Mouse (Mus musculus): ENCODE measurements around the gene Slc27a5. TPM values are rescaled to one million over a fixed set of nuclear protein-coding genes. Genes with fewer than 3 reads are reported as not detected.

The Slc27a5 gene
- polyA plus RNA-seq, 1 experiment from 2014 or later = 0.46 TPM

DNA sequence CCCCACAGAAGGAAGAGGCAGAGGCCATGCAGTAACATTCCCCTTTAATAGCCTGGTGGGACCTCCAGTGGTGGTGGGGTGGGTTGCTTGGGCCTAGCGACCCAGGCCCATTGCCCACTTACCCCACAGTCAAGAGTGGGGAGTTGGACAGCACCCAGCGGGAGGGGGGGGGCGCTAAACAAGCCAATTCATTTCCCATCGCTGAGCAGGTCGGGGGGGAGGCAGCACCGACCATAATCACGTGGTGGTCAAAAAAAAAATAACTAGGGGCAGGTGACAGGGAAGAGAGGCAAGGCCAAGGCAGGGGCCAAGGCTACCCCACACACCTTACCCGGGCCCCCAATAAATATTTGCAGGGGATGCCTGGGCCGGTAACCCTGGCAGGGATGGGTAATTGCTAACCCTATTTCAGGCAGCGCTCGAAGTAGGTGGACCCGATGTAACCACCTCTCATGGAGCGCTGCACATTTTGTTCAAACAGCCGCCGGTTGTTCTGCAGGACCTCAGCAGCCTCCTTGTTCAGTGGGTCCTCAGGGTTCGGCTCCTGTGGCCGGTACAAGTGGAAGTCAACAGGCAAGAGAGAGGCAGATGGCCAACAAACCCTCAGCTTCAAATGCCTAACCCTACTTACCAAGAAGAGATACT is 37.3 kb upstream of the Slc27a5 start:
- ATAC-seq (ENCODE audit: low FRiP score, low read depth) = no peak; the same call in 1 of the 2 replicates
- Histone ChIP-seq H3K4me2 (replicated peaks) (peak overlapping the region; percentile 91), H3K36me3 (peaks cover 41% of the 10 kb centered on the region), H3K4me3 (peak overlapping the region; percentile 58; the same call in 1 of the 2 replicates), H3K9me3 (no peaks in the 10 kb centered on the region), H3K27me3 (replicated peaks) (no peaks in the 10 kb centered on the region), H3K4me1 (peaks cover 40% of the 10 kb centered on the region), H3K9ac (peak overlapping the region; percentile 29; the same call in 1 of the 2 replicates), H3K27ac (peak overlapping the region; percentile 74; the same call in 1 of the 2 replicates)
- WGBS = 83% methylated on average over 17 of the region's 17 CpGs

GRCm38 (mm10) chr7:13034148-13034977 is 36.4 kb upstream of the Slc27a5 start, which contains the start of gene Chmp2a:
TSS of gene Chmp2a (minus strand) at chr7:13034807.
- Histone ChIP-seq H3K9me3 (no peaks in the 10 kb centered on the region), H3K27ac (peak within 1 kb of the TSS; percentile 74), H3K36me3 (peaks cover 51% of the 10 kb centered on the region), H3K4me2 (replicated peaks) (peak within 1 kb of the TSS; percentile 91), H3K4me3 (peak within 1 kb of the TSS; percentile 58), H3K4me1 (peaks cover 40% of the 10 kb centered on the region), H3K27me3 (replicated peaks) (no peaks in the 10 kb centered on the region), H3K9ac (peak within 1 kb of the TSS; percentile 79)
- peak; percentile 70 for ATAC-seq (ENCODE audit: low FRiP score, low read depth)
- WGBS = under 1% methylated on average over 45 of the region's 45 CpGs

- peak overlapping the region; percentile 91 for H3K4me2 ChIP-seq (replicated peaks)
- ATAC-seq (ENCODE audit: low FRiP score, low read depth) = no peak
- H3K36me3 ChIP-seq = peaks cover 59% of the 10 kb centered on the region
- WGBS = 54% methylated on average over 13 of the region's 13 CpGs
- no peaks in the 10 kb centered on the region for H3K9me3 ChIP-seq
- H3K27me3 ChIP-seq (replicated peaks) = no peaks in the 10 kb centered on the region
- peak overlapping the region; percentile 79 for H3K9ac ChIP-seq
- H3K4me1 ChIP-seq = peaks cover 35% of the 10 kb centered on the region
- peak overlapping the region; percentile 74; the same call in 1 of the 2 replicates for H3K27ac ChIP-seq
- peak overlapping the region; percentile 58 for H3K4me3 ChIP-seq
These were observed 35.6 kb upstream of the Slc27a5 start for GRCm38 (mm10) chr7:13033451-13034147.

DNA sequence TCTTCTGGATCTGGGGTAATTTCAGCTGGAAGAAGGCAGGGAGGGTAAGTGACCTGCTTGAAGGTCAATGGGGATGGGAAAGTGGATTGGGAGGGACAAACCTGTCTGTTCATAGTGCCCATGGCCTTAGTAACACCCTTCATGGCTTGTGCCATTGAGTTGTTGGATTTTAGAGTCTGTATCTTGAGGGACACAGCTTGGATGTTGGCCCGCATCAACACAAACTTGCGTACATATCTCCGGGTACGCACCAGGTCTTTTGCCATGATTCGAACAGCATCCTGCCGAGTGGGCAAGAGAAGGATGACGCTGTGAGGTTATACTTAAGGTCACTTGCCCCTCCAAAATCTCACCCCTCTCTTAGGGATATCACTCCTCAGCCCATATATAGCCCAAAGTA is 34.5 kb upstream of the Slc27a5 start:
- no peak overlapping the region for H3K9ac ChIP-seq
- H3K36me3 ChIP-seq = peaks cover 69% of the 10 kb centered on the region
- whole genome bisulfite sequencing = 96% methylated on average over 7 of the region's 7 CpGs
- no peaks in the 10 kb centered on the region for H3K27me3 ChIP-seq (replicated peaks)
- H3K27ac ChIP-seq = no peak overlapping the region
- peaks cover 34% of the 10 kb centered on the region for H3K4me1 ChIP-seq
- ATAC-seq (ENCODE audit: low FRiP score, low read depth) = no peak
- H3K4me2 ChIP-seq (replicated peaks) = no peak overlapping the region
- H3K9me3 ChIP-seq = no peaks in the 10 kb centered on the region
- H3K4me3 ChIP-seq = no peak overlapping the region

GRCm38 (mm10) chr7:13031983-13032382 is 34.0 kb upstream of the Slc27a5 start:
- 86% methylated on average over 2 of the region's 2 CpGs for WGBS
- no peak overlapping the region for H3K9ac ChIP-seq
- no peaks in the 10 kb centered on the region for H3K27me3 ChIP-seq (replicated peaks)
- H3K9me3 ChIP-seq = no peaks in the 10 kb centered on the region
- no peak overlapping the region for H3K27ac ChIP-seq
- no peak for ATAC-seq (ENCODE audit: low FRiP score, low read depth)
- peaks cover 75% of the 10 kb centered on the region for H3K36me3 ChIP-seq
- H3K4me3 ChIP-seq = no peak overlapping the region
- H3K4me2 ChIP-seq (replicated peaks) = no peak overlapping the region
- H3K4me1 ChIP-seq = peaks cover 33% of the 10 kb centered on the region

GRCm38 (mm10) chr7:13031069-13031468 is 33.1 kb upstream of the Slc27a5 start:
- Histone ChIP-seq H3K4me3 (no peak overlapping the region), H3K27ac (no peak overlapping the region; the same call in 1 of the 2 replicates), H3K9ac (no peak overlapping the region), H3K27me3 (replicated peaks) (no peaks in the 10 kb centered on the region), H3K9me3 (no peaks in the 10 kb centered on the region), H3K4me1 (peaks cover 32% of the 10 kb centered on the region), H3K36me3 (peaks cover 80% of the 10 kb centered on the region), H3K4me2 (replicated peaks) (no peak overlapping the region)
- ATAC-seq (ENCODE audit: low FRiP score, low read depth) = no peak
- 82% methylated on average over 5 of the region's 5 CpGs for WGBS

GRCm38 (mm10) chr7:13028986-13029385 is 31.0 kb upstream of the Slc27a5 start:
- no peak for ATAC-seq (ENCODE audit: low FRiP score, low read depth)
- Histone ChIP-seq H3K9me3 (no peaks in the 10 kb centered on the region), H3K36me3 (peaks cover 74% of the 10 kb centered on the region), H3K4me1 (peaks cover 29% of the 10 kb centered on the region), H3K27ac (no peak overlapping the region), H3K4me3 (no peak overlapping the region), H3K9ac (no peak overlapping the region), H3K4me2 (replicated peaks) (no peak overlapping the region), H3K27me3 (replicated peaks) (no peaks in the 10 kb centered on the region)
- WGBS = 93% methylated on average over 4 of the region's 4 CpGs

DNA sequence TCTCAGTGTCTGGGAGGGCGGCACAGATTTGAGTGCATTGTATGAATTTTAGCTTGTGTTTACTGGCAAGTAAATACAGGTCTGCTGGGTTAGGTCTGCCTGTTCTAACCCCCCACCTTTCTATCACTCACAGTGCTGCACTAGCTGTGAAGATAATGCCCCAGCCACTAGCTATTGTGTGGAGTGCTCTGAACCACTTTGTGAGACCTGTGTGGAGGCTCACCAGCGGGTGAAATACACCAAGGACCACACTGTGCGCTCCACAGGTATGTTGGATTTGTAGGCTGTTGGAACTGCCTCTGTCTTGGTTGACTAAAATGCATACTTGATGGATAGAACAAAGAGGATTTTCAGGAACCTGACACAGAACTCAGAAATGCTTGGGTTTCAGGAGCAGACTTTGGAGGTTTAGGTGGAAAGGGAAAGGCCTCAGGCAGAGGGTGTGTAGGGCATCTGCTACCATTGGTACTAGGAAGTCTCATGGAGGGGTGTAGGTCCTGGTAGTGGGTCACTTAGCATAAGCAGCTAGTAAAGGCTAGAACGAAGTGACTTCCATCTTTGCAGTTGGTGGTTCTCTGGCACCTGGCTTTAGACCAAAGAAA is 27.6 kb upstream of the Slc27a5 start:
- 29% methylated on average over 4 of the region's 4 CpGs for WGBS
- Histone ChIP-seq H3K4me1 (peaks cover 21% of the 10 kb centered on the region), H3K9ac (peak overlapping the region; percentile 92), H3K36me3 (peaks cover 52% of the 10 kb centered on the region), H3K27ac (no peak overlapping the region), H3K4me2 (replicated peaks) (peak overlapping the region; percentile 92), H3K9me3 (no peaks in the 10 kb centered on the region), H3K27me3 (replicated peaks) (no peaks in the 10 kb centered on the region), H3K4me3 (peak overlapping the region; percentile 95)
- ATAC-seq (ENCODE audit: low FRiP score, low read depth) = no peak

- Histone ChIP-seq H3K9ac (peak overlapping the region; percentile 92), H3K36me3 (peaks cover 44% of the 10 kb centered on the region), H3K4me1 (peaks cover 21% of the 10 kb centered on the region), H3K4me2 (replicated peaks) (peak overlapping the region; percentile 92), H3K27me3 (replicated peaks) (no peaks in the 10 kb centered on the region), H3K4me3 (peak overlapping the region; percentile 95), H3K27ac (peak overlapping the region; percentile 98), H3K9me3 (no peaks in the 10 kb centered on the region)
- under 1% methylated on average over 44 of the region's 44 CpGs for WGBS
- peak; percentile 69 for ATAC-seq (ENCODE audit: low FRiP score, low read depth)
These were observed 26.8 kb upstream of the Slc27a5 start for GRCm38 (mm10) chr7:13024805-13025204.

DNA sequence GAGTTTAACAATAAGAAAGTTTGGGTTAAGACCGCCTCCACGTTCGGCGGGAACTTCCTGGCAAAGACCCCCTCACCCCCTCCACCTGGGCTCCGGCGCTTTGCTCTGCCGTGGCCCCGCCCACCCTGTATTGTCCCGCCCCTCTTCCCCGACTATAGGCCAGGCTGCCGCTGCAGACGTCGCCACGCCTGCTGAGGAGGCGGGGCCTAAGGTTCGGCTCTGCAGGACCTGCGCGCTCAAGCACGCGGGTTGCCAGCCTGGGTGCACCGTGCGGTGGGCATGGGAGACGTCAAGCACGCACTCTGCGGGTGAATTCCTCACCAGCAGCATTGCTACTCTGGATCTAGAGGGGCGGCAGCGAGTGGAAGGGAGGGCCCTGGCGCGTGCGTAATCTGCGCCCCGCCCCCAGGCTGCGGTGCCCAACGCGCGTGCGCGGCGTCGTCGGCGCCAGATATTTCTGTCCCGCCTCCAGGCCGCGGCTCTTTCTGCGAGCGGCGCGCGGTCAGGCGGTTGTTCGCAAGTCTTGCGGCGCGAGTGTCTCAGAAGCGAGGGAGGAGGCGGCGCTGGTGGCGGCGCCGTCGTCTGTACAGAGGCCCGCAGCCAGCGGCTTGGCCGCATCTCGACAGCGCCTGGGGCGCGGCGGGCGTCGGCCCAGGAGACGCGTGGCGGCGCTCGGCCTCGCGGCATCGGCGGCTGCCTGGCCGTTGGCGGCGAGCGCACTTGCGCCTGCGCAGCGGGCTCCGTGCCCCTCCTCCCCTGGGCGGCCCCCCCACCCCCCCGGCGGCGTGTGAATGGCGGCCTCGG is 26.1 kb upstream of the Slc27a5 start:
- Histone ChIP-seq H3K36me3 (peaks cover 37% of the 10 kb centered on the region), H3K4me1 (peaks cover 21% of the 10 kb centered on the region), H3K27ac (peak overlapping the region; percentile 98), H3K9ac (peak overlapping the region; percentile 92), H3K27me3 (replicated peaks) (no peaks in the 10 kb centered on the region), H3K4me3 (peak overlapping the region; percentile 95), H3K4me2 (replicated peaks) (peak overlapping the region; percentile 92), H3K9me3 (no peaks in the 10 kb centered on the region)
- WGBS = under 1% methylated on average over 95 of the region's 95 CpGs
- ATAC-seq (ENCODE audit: low FRiP score, low read depth) = peak; percentile 84

Data from neural tube, embryonic 12.5 days (tissue).